Mouse (Mus musculus) forebrain, embryonic 16.5 days (tissue): ENCODE data around the gene Cds2. TPM values are rescaled to one million over a fixed set of nuclear protein-coding genes. Genes with fewer than 3 reads are reported as not detected.

ENCODE experiments used
- ATAC-seq: fragments of 200-750 bp; cut with Nextera tagmentation; 2 replicates; pipeline ENCODE4 v1.8.0; 2017; ENCODE audit warnings: mild to moderate bottlenecking, moderate library complexity
- H3K27ac ChIP-seq: fragments of 300-500 bp; sonication (generic); 2 replicates; pipeline ENCODE4 v1.5.1; 2014; ENCODE audit warnings: low read length, control low read depth
- H3K27me3 ChIP-seq: fragments of 300-500 bp; sonication (generic); replicated peaks from 2 replicates; pipeline ENCODE4 v1.6.1; 2014; ENCODE audit warnings: low read length; ENCODE audit not compliant: control insufficient read depth, insufficient read depth
- H3K36me3 ChIP-seq: fragments of 300-500 bp; sonication (generic); 2 replicates; pipeline ENCODE4 v1.6.1; 2014; ENCODE audit not compliant: control insufficient read depth, insufficient read depth
- H3K4me1 ChIP-seq: fragments of 300-500 bp; sonication (generic); replicated peaks from 2 replicates; pipeline ENCODE4 v1.6.1; 2014; ENCODE audit warnings: low read length; ENCODE audit not compliant: control insufficient read depth, insufficient read depth
- H3K4me2 ChIP-seq: fragments of 300-500 bp; sonication (generic); 2 replicates; pipeline ENCODE4 v1.6.1; 2014; ENCODE audit warnings: mild to moderate bottlenecking, low read length, control low read depth
- H3K4me3 ChIP-seq: fragments of 300-500 bp; sonication (generic); replicated peaks from 2 replicates; pipeline ENCODE4 v1.5.1; 2014; ENCODE audit warnings: mild to moderate bottlenecking, low read length, control low read depth
- H3K9ac ChIP-seq: fragments of 300-500 bp; sonication (generic); replicated peaks from 2 replicates; pipeline ENCODE4 v1.6.1; 2014; ENCODE audit warnings: low read depth, low read length, control low read depth
- H3K9me3 ChIP-seq: fragments of 300-500 bp; sonication (generic); 2 replicates; pipeline ENCODE4 v1.6.1; 2016; ENCODE audit warnings: low read length; ENCODE audit not compliant: control insufficient read depth
- WGBS: fragments of 180-500 bp; shearing (Covaris S2); extraction: QIAGEN DNeasy Blood & Tissue Kit; methylation state at CpG from one replicate; pipeline ENCODE4 v1.1.7; 2014; 5-methylcytosine and 5-hydroxymethylcytosine counted together
- polyA plus RNA-seq: library from polyadenylated mRNA; unstranded; fragments of >200 nt; fragmentation: Nextera tagmentation; extraction: Ambion mirVana; gene quantifications from 2 replicates; pipeline ENCODE4 v1.2.1, GENCODE M21; 2015

Cds2 gene
- polyA plus RNA-seq, 1 experiment from 2014 or later, result 27.9 TPM

GRCm38 (mm10) chr2:132317178-132317577 lies 54.2 kb downstream of the Cds2 start:
- 83% methylated on average over 1 of the region's 1 CpGs for WGBS
- H3K4me1 ChIP-seq, result no peaks in the 10 kb centered on the region
- no peaks in the 10 kb centered on the region for H3K36me3 ChIP-seq
- H3K4me3 ChIP-seq, result no peak overlapping the region
- no peak overlapping the region for H3K9ac ChIP-seq
- no peak overlapping the region for H3K27ac ChIP-seq
- no peak overlapping the region for H3K4me2 ChIP-seq
- ATAC-seq, result no peak
- H3K9me3 ChIP-seq, result no peaks in the 10 kb centered on the region
- H3K27me3 ChIP-seq, result no peaks in the 10 kb centered on the region

GRCm38 (mm10) chr2:132320516-132320915 lies 57.6 kb downstream of the Cds2 start:
- Histone ChIP-seq H3K36me3 (no peaks in the 10 kb centered on the region), H3K9me3 (no peaks in the 10 kb centered on the region), H3K27me3 (no peaks in the 10 kb centered on the region), H3K4me1 (no peaks in the 10 kb centered on the region), H3K9ac (no peak overlapping the region), H3K4me3 (no peak overlapping the region), H3K4me2 (no peak overlapping the region), H3K27ac (no peak overlapping the region)
- WGBS, result 81% methylated on average over 5 of the region's 5 CpGs
- ATAC-seq, result no peak

- H3K36me3 ChIP-seq, result no peaks in the 10 kb centered on the region
- H3K9me3 ChIP-seq, result no peaks in the 10 kb centered on the region
- H3K27me3 ChIP-seq, result no peaks in the 10 kb centered on the region
- H3K27ac ChIP-seq, result no peak overlapping the region
- no peaks in the 10 kb centered on the region for H3K4me1 ChIP-seq
- no peak overlapping the region for H3K4me2 ChIP-seq
- H3K4me3 ChIP-seq, result no peak overlapping the region
- no peak overlapping the region for H3K9ac ChIP-seq
- WGBS, result 63% methylated on average over 4 of the region's 4 CpGs
- ATAC-seq, result no peak
These were observed 60.6 kb downstream of the Cds2 start for GRCm38 (mm10) chr2:132323541-132323940.

- H3K4me2 ChIP-seq, result no peak overlapping the region
- ATAC-seq, result no peak
- WGBS, result 76% methylated on average over 2 of the region's 2 CpGs
- no peak overlapping the region for H3K9ac ChIP-seq
- no peaks in the 10 kb centered on the region for H3K9me3 ChIP-seq
- no peaks in the 10 kb centered on the region for H3K36me3 ChIP-seq
- H3K4me3 ChIP-seq, result no peak overlapping the region
- H3K27me3 ChIP-seq, result no peaks in the 10 kb centered on the region
- H3K27ac ChIP-seq, result no peak overlapping the region
- H3K4me1 ChIP-seq, result no peaks in the 10 kb centered on the region
These were observed 74.3 kb downstream of the Cds2 start for GRCm38 (mm10) chr2:132337202-132337601.

GRCm38 (mm10) chr2:132340350-132340749 lies 77.4 kb downstream of the Cds2 start:
- H3K27ac ChIP-seq, result no peak overlapping the region
- H3K9me3 ChIP-seq, result no peaks in the 10 kb centered on the region
- no peak for ATAC-seq
- H3K36me3 ChIP-seq, result no peaks in the 10 kb centered on the region
- no peaks in the 10 kb centered on the region for H3K27me3 ChIP-seq
- no peak overlapping the region for H3K4me2 ChIP-seq
- no peak overlapping the region for H3K4me3 ChIP-seq
- no peak overlapping the region for H3K9ac ChIP-seq
- WGBS, result 79% methylated on average over 2 of the region's 2 CpGs
- no peaks in the 10 kb centered on the region for H3K4me1 ChIP-seq

GRCm38 (mm10) chr2:132341293-132341692 lies 78.3 kb downstream of the Cds2 start:
- H3K4me3 ChIP-seq, result no peak overlapping the region
- H3K9ac ChIP-seq, result no peak overlapping the region
- no peaks in the 10 kb centered on the region for H3K27me3 ChIP-seq
- no peaks in the 10 kb centered on the region for H3K36me3 ChIP-seq
- WGBS, result 96% methylated on average over 3 of the region's 3 CpGs
- H3K27ac ChIP-seq, result no peak overlapping the region
- H3K4me1 ChIP-seq, result no peaks in the 10 kb centered on the region
- no peak for ATAC-seq
- no peak overlapping the region for H3K4me2 ChIP-seq
- H3K9me3 ChIP-seq, result no peaks in the 10 kb centered on the region

GRCm38 (mm10) chr2:132343846-132344245 lies 80.9 kb downstream of the Cds2 start:
- no peak overlapping the region for H3K4me3 ChIP-seq
- no peak overlapping the region for H3K4me2 ChIP-seq
- H3K27ac ChIP-seq, result no peak overlapping the region
- H3K9ac ChIP-seq, result no peak overlapping the region
- H3K9me3 ChIP-seq, result no peaks in the 10 kb centered on the region
- H3K27me3 ChIP-seq, result no peaks in the 10 kb centered on the region
- H3K36me3 ChIP-seq, result no peaks in the 10 kb centered on the region
- H3K4me1 ChIP-seq, result no peaks in the 10 kb centered on the region
- ATAC-seq, result no peak
- 77% methylated on average over 11 of the region's 11 CpGs for WGBS

Other genes starting within 250 kb of the Cds2 start
- 27.4 and 32.1 TPM in 2 replicates for gene Rassf2, start 232.9 kb upstream of the Cds2 start, polyA plus RNA-seq
- gene Slc23a2, start 118.0 kb upstream of the Cds2 start, polyA plus RNA-seq, result 32.7 and 37.2 TPM in 2 replicates
- 43.4 and 49.9 TPM in 2 replicates for gene Tmem230, start 15.3 kb upstream of the Cds2 start, polyA plus RNA-seq
- 164 and 192 TPM in 2 replicates for gene Pcna, start 9.8 kb upstream of the Cds2 start, polyA plus RNA-seq
- gene Prokr2, start 122.3 kb downstream of the Cds2 start, polyA plus RNA-seq, result 6.1 and 6.7 TPM in 2 replicates